21 mouse cellular contexts compared by ENCODE assay signal in genomic region chr14:114781821-114782220, GRCm38 (mm10).
A peak's percentile ranks its signal among the peaks of the same experiment; 100 is the strongest.
DNase-seq lines count a peak whose midpoint lies in the region; ATAC-seq lines count a peak whose summit lies in the region.
"Had no signal": no experiment of that assay in that cellular context is flagged by ENCODE, and none has a peak within 500 bp of the region (broad histone marks: within the 10 kb centered on the region; RNA-seq: fewer than 3 reads in every experiment).

No protein-coding gene starts in this region.

- no peaks in the 10 kb centered on the region for H3K9me3 ChIP-seq in hindbrain, embryonic 13.5 days
- H3K9me3 ChIP-seq: embryonic facial prominence, embryonic 13.5 days; embryonic facial prominence, embryonic 15.5 days; forebrain, embryonic 10.5 days; forebrain, embryonic 12.5 days had no signal

- H3K4me2 ChIP-seq in hindbrain, embryonic 13.5 days, result no peak overlapping the region
- H3K4me2 ChIP-seq: embryonic facial prominence, embryonic 13.5 days; embryonic facial prominence, embryonic 15.5 days; forebrain, embryonic 12.5 days had no signal

- 93% methylated on average over 3 of the region's 3 CpGs for WGBS in hindbrain, embryonic 13.5 days

- no peak overlapping the region for H3K9ac ChIP-seq in hindbrain, embryonic 13.5 days
- H3K9ac ChIP-seq: embryonic facial prominence, embryonic 13.5 days; embryonic facial prominence, embryonic 15.5 days; forebrain, embryonic 12.5 days had no signal

- no peak overlapping the region for H3K4me3 ChIP-seq in hindbrain, embryonic 13.5 days
- H3K4me3 ChIP-seq: embryonic facial prominence, embryonic 13.5 days; embryonic facial prominence, embryonic 15.5 days; erythroblast, embryonic 14.5 days; forebrain, embryonic 10.5 days; forebrain, embryonic 12.5 days had no signal

- no peak overlapping the region for H3K27ac ChIP-seq in hindbrain, embryonic 13.5 days
- H3K27ac ChIP-seq: embryonic facial prominence, embryonic 13.5 days; embryonic facial prominence, embryonic 15.5 days; forebrain, embryonic 10.5 days; forebrain, embryonic 12.5 days had no signal

- H3K36me3 ChIP-seq in hindbrain, embryonic 13.5 days, result no peaks in the 10 kb centered on the region
- H3K36me3 ChIP-seq: embryonic facial prominence, embryonic 13.5 days; embryonic facial prominence, embryonic 15.5 days; forebrain, embryonic 10.5 days; forebrain, embryonic 12.5 days had no signal

- no peak for ATAC-seq in hindbrain, embryonic 13.5 days (ENCODE audit: low FRiP score)
- ATAC-seq: forebrain, embryonic 14.5 days; forebrain, embryonic 16.5 days had no signal

- peak; percentile 63 for DNase-seq in adrenal gland, adult 2 months
- DNase-seq in adrenal gland, adult 8-10 months, result peak; percentile 35
- DNase-seq in adrenal gland, postnatal 14 days, result peak; percentile 46
- DNase-seq in adrenal gland, postnatal 36 days, result peak; percentile 20 to 57
- DNase-seq in thymus, adult 18-20 months, result no peak
- DNase-seq in left cerebral cortex, adult 8-10 months (ENCODE audit: low spot score in 2 of 2), result no peak
- DNase-seq: cerebellum, adult 11 months; cerebellum, adult 18-20 months; cerebellum, adult 8-10 months; cerebellum, adult 9-11 months; cerebellum, postnatal 14 days; cerebellum, postnatal 36 days; embryo, embryonic 11 days had no signal

- H3K4me1 ChIP-seq in hindbrain, embryonic 13.5 days (replicated peaks), result no peaks in the 10 kb centered on the region
- H3K4me1 ChIP-seq: embryonic facial prominence, embryonic 13.5 days; embryonic facial prominence, embryonic 15.5 days; forebrain, embryonic 10.5 days; forebrain, embryonic 12.5 days had no signal

- H3K27me3 ChIP-seq in hindbrain, embryonic 13.5 days, result no peaks in the 10 kb centered on the region
- H3K27me3 ChIP-seq: embryonic facial prominence, embryonic 13.5 days; embryonic facial prominence, embryonic 15.5 days; forebrain, embryonic 12.5 days had no signal

Comparison
In these comparisons a context has a peak if more than half of its experiments do, and no peak if none do; other contexts are left out.
1. DNase-seq: peak in adrenal gland, adult 2 months (single experiment), adrenal gland, adult 8-10 months (single experiment), adrenal gland, postnatal 14 days (single experiment) and adrenal gland, postnatal 36 days (2 of 2); none in thymus, adult 18-20 months (0 of 2) and left cerebral cortex, adult 8-10 months (0 of 2).